Mouse (Mus musculus) embryo, embryonic 11 days (tissue): ENCODE data around the gene Scn2a.
A peak's percentile ranks its signal among the peaks of the same experiment; 100 is the strongest.
"Not testable (repeated sequence)": the region's sequence is repeated elsewhere in the genome, so short reads cannot be mapped to it uniquely, and the experiment has no call there.

Source experiments
- DNase-seq: peaks from one replicate; pipeline ENCODE4 v3.0.0-alpha.2; 2015

Scn2a gene

GRCm38 (mm10) chr2:65700246-65700645, 79.7 kb downstream of the Scn2a start:
- DNase-seq: no peak

- DNase-seq: no peak
These were observed 80.6 kb downstream of the Scn2a start for GRCm38 (mm10) chr2:65701175-65701574.

GRCm38 (mm10) chr2:65722219-65722800, 101.7 kb downstream of the Scn2a start:
- DNase-seq: no peak

GRCm38 (mm10) chr2:65745400-65745799, 124.8 kb downstream of the Scn2a start:
- DNase-seq: no peak

- peak; percentile 39 for DNase-seq
These were observed 161.9 kb downstream of the Scn2a start for GRCm38 (mm10) chr2:65782442-65782841.

GRCm38 (mm10) chr2:65783392-65783791, 162.8 kb downstream of the Scn2a start:
- DNase-seq: no peak

- peak; percentile 70 for DNase-seq
These were observed 171.9 kb downstream of the Scn2a start for GRCm38 (mm10) chr2:65792516-65792915.

GRCm38 (mm10) chr2:65793593-65793992, 173.0 kb downstream of the Scn2a start:
- DNase-seq: no peak

GRCm38 (mm10) chr2:65801054-65801709, 180.6 kb downstream of the Scn2a start:
- no peak for DNase-seq

- DNase-seq: no peak
These were observed 186.0 kb downstream of the Scn2a start for GRCm38 (mm10) chr2:65806556-65806955.

GRCm38 (mm10) chr2:65811203-65811602, 190.6 kb downstream of the Scn2a start:
- DNase-seq: not testable (repeated sequence)
